Mouse (Mus musculus) cortical plate, adult 2 months (tissue): ENCODE data around the gene Lamb1. TPM values are rescaled to one million over a fixed set of nuclear protein-coding genes. Genes with fewer than 3 reads are reported as not detected.

Experiments used
- H3K27ac ChIP-seq: fragments of 200-500 bp; 2 replicates; pipeline ENCODE4 v1.5.1; 2012; ENCODE audit warnings: low read length, control low read depth, inconsistent platforms; ENCODE audit not compliant: insufficient read depth
- H3K4me1 ChIP-seq: fragments of 200-500 bp; 2 replicates; pipeline ENCODE4 v1.6.1; 2011; ENCODE audit warnings: low read length; ENCODE audit not compliant: control insufficient read depth, insufficient read depth
- H3K4me3 ChIP-seq: fragments of 200-500 bp; 2 replicates; pipeline ENCODE4 v1.5.1; 2011; ENCODE audit warnings: mild to moderate bottlenecking, low read length, control low read depth; ENCODE audit not compliant: insufficient read depth
- CTCF ChIP-seq: fragments of 200-500 bp; IDR thresholded peaks from 2 replicates; pipeline ENCODE4 v1.5.1; 2011; ENCODE audit warnings: mild to moderate bottlenecking, control low read depth, low read length; ENCODE audit not compliant: insufficient read depth; ENCODE audit errors: extremely low read depth
- POLR2A ChIP-seq: fragments of 200-500 bp; IDR thresholded peaks from 2 replicates; pipeline ENCODE4 v1.6.1; 2011; ENCODE audit warnings: mild to moderate bottlenecking, low read length, control low read depth; ENCODE audit not compliant: insufficient read depth; ENCODE audit errors: extremely low read depth
- polyA plus RNA-seq: library from polyadenylated mRNA; depleted of rRNA; stranded (reverse); fragments of >200 nt; gene quantifications from 2 replicates; pipeline ENCODE4 v1.2.3, GENCODE M21; 2012

The Lamb1 gene
- polyA plus RNA-seq, 1 experiment: 4.2 TPM

DNA sequence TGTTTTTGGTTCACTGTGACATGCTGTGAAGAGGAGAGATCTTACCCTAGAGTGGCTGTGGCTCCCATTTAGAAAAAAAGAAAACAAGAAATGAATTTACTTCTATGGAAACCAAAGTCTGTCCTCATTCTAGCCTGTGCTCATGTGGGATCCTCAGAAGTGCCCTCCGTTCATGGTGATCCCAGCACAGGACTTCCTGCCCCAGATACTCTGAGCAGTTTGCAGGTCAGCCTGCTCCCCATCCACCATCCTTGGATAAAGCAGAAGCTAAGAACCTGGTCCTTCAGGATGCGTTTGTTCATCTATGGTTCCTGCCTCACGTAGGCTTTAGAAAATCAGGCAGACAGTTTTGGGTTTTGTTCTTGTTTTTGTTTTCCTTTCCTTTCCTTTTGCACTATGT, 3.3 kb downstream of the Lamb1 start:
- Histone ChIP-seq H3K4me1 (no peaks in the 10 kb centered on the region; the same call in 1 of the 2 replicates), H3K27ac (no peak overlapping the region)
- TF ChIP-seq POLR2A (no peak), CTCF (no peak)

DNA sequence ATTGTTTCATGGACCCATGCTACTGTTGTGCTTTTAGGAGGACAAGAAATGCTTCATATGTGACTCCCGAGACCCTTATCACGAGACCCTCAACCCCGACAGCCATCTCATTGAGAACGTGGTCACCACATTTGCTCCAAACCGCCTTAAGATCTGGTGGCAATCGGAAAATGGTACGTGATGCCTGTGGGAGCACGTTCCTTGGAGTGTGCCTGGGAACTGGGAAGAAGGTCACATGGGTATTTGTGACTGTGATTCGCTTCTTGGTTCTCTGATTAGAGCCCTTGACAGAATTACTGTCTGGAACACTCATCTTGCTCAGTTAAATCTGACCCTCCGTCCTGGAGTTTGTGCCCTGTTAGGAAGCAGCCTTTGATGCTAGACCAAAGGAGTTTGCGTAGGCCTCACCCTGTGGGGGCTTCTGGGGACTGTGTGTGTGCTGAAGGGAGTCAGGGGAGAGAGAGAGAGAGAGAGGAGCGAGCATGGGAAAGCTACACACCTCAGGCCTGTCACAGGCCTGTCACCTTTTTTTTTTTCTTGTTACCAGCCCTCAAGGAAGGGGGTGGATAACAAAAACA, 4.1 kb downstream of the Lamb1 start:
- no peak overlapping the region for H3K4me3 ChIP-seq
- no peaks in the 10 kb centered on the region; the same call in 1 of the 2 replicates for H3K4me1 ChIP-seq
- no peak for TF ChIP-seq POLR2A
- no peak for TF ChIP-seq CTCF
- H3K27ac ChIP-seq: no peak overlapping the region

More for the DNA sequence above, 3.3 kb downstream of the Lamb1 start:
- no peak overlapping the region for H3K4me3 ChIP-seq

DNA sequence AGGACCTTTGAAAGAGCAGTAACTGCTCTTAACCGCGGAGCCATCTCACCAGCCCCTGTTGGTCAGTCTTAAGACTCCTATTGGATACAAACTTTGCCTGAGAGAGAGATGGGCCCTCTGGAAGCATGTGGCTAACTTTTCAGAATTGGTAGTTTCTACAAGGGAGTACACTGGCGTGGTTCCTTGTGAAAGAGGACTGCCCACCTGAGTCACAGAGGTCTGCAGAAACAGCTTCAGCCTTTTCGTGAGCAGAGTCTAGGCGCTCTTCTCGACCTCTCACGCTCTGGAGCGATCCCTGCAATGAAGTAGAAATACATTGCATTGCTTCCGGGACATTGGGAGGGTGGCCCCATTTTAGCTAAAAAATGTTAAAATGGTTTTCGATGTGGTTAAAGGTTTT, 5.3 kb downstream of the Lamb1 start:
- no peak overlapping the region for H3K4me3 ChIP-seq
- H3K4me1 ChIP-seq: no peaks in the 10 kb centered on the region; the same call in 1 of the 2 replicates
- H3K27ac ChIP-seq: no peak overlapping the region
- TF ChIP-seq POLR2A (no peak), CTCF (no peak)

DNA sequence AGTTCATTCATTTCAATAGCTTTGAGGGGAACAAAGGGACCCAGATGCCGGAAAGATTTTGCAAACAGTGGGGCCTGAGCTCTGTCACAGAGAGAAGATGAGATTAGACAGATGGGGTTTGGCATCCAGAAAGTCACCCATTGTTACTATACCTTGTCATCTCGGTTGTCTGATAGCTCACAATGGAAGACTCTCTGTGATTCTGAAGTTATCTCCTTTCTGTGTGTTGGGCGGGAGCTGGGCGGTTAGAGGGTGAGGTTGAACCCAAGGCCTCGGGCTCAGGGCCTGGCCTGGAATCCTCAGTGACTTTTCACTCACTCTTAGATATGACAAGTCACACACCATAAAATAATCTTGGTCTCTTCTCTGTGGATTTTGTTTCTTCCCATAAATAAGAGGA, 5.7 kb downstream of the Lamb1 start:
- H3K4me3 ChIP-seq: no peak overlapping the region
- TF ChIP-seq CTCF: no peak
- no peaks in the 10 kb centered on the region; the same call in 1 of the 2 replicates for H3K4me1 ChIP-seq
- no peak overlapping the region for H3K27ac ChIP-seq

DNA sequence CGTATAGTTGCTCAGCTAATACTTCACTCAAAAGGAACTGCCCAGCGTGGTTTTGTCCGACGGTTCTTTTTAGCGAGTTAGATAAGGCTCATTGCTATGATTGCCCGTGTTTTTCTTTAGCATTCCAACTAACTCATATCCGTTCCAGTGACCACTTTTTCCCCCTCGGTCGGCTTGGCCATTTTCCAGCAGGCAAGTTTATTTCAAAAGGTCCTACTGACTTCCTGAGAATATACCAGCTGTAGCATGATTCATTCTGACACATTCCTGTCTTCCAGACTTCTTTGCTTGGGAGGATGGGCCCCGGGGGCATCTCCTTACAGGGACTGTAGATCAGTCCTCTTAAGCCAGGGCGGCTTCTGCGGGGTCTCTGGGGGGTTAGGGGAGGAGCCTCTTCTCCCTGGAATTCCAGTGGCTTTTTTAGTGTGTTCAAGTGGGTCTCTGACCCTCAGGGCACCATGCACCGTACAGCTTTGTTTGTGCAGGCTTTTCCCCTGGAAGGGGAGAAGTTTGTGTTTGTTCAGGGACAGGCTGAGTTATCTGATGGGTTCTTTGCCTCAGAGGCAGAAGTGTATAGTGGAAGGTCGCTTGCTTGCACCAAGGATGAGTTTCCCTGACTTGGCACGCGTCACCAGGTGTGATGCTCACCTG, 6.5 kb downstream of the Lamb1 start:
- no peak for TF ChIP-seq POLR2A
- TF ChIP-seq CTCF: no peak
- Histone ChIP-seq H3K27ac (no peak overlapping the region), H3K4me3 (no peak overlapping the region), H3K4me1 (no peaks in the 10 kb centered on the region; the same call in 1 of the 2 replicates)

DNA sequence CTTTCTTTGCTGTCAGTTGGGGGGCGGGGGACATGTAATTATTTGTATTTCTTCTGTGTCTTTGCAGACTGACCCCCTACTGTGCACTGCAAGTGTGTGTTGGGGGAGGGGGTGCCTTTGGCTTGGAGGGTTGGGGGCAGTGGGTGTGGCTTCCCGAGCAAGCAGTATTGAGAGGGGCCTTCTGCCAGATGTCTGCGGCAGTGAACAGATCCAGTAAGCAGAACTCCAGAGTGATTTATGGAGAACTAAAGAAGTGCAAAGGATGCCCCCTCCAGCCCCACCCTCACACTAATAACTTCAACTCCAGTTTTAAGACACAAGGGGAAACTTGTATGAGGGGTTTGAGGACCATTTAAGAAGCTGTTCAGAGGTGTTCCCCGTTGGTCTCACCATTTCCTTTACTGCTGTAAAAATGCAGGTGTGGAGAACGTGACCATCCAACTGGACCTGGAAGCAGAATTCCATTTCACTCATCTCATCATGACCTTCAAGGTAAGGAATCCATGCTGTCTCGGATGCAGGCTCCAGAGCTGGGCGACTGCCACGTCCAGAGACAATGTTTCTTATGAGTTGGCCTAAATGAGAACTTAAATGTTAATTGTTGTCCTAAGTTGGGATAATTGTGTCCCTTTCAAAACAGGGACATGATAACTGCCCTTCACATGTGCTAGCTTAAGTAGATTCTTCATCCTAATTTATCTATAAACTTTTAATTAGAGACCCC, 7.1 kb downstream of the Lamb1 start:
- TF ChIP-seq POLR2A (no peak), CTCF (no peak)
- Histone ChIP-seq H3K4me3 (no peak overlapping the region), H3K27ac (no peak overlapping the region), H3K4me1 (no peaks in the 10 kb centered on the region; the same call in 1 of the 2 replicates)

DNA sequence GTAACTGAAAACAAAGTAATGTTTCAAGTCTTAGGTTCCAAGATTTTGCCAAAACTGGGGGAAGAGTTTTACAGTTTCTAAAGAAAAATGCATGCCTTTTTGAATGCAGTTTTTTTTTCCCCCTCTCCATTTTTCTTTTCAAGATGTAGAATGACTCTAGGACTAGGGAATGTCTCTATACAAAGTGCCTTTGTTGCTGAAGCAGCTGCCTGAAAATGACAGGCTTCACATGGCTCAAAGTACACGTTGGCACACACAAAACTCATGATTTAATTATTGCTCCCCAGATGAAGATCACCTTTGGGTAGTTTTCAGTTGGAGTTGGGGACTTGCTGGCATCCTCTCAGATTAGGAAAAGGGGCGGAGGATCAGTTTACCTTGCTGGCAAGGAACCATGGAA, 7.8 kb downstream of the Lamb1 start:
- TF ChIP-seq POLR2A: no peak
- Histone ChIP-seq H3K4me1 (no peaks in the 10 kb centered on the region; the same call in 1 of the 2 replicates), H3K27ac (no peak overlapping the region), H3K4me3 (no peak overlapping the region)

DNA sequence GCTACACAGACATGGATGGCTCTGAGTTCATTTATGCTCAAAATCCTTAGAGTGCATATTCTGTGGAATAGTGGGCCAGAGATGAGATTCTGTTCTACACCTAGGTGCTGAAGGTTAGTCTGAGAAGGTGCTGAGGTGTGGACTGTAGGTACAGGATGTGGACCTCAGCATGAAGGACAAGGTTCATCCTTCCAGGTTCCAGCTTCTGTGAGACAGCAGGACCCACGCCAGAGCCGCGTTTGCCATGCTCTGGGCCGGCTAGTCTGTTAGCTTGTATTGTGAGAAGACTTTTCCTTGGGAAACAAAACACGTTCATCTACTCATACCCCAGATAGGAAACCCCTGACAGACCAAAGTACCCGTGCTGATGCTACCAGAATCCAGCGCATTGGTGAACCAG, 8.6 kb downstream of the Lamb1 start:
- Histone ChIP-seq H3K4me3 (no peak overlapping the region), H3K4me1 (no peaks in the 10 kb centered on the region), H3K27ac (no peak overlapping the region)
- no peak for TF ChIP-seq CTCF
- no peak for TF ChIP-seq POLR2A

DNA sequence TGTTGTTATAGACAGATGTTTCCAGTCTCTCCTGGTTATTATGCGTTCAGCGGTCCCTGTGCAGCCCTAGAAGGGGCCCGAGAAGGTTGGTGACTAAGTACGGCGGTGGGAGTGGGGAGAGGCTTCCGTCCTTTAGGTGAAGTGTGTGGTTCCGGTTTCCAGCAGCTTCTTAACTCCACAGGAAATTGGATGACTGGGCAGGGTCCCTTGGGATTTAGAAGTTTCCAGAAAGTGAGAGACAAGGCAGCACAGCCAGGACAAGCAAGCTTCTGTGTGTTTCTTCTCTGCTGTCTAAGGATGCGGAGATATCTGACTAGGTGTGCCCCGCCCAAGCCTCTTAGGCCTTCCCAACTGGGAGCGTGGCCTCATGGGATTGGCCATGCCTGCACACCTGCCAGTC, 10.4 kb downstream of the Lamb1 start:
- no peak for TF ChIP-seq CTCF
- H3K4me3 ChIP-seq: no peak overlapping the region
- H3K27ac ChIP-seq: no peak overlapping the region
- H3K4me1 ChIP-seq: no peaks in the 10 kb centered on the region

DNA sequence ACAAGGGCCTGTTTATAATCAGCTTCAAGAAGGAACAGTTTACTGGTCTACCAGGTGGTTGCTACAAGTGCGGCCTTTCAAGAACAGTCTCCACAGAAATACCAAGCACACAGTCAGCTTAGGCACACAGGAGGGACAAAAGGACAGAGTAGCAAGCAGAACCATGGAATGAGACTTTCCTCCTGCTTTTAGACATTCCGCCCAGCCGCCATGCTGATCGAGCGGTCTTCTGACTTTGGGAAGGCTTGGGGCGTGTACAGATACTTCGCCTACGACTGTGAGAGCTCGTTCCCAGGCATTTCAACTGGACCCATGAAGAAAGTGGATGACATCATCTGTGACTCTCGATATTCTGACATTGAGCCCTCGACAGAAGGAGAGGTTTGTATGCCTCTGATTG, 13.2 kb downstream of the Lamb1 start:
- H3K27ac ChIP-seq: no peak overlapping the region
- H3K4me3 ChIP-seq: no peak overlapping the region
- TF ChIP-seq POLR2A: no peak
- TF ChIP-seq CTCF: no peak
- H3K4me1 ChIP-seq: no peaks in the 10 kb centered on the region
